Mouse (Mus musculus): Measurements from ENCODE around the gene Ddx11. TPM values are rescaled to one million over a fixed set of nuclear protein-coding genes. Genes with fewer than 3 reads are reported as not detected.

Ddx11 gene
- total RNA-seq, 2 experiments from 2014 or later: 0.89 to 1.1 TPM

Other genes starting within 250 kb of the Ddx11 start
- 10 to 100 TPM; 39.4 to 41.1 TPM for gene Ralbp1, start 237.7 kb upstream of the Ddx11 start, total RNA-seq (2021)
- gene Twsg1, start 172.3 kb upstream of the Ddx11 start, total RNA-seq (2021): 10 to 100 TPM; 73.7 to 75.5 TPM
- 10 to 100 TPM; 23.4 to 27.9 TPM for gene Ankrd12, start 46.4 kb upstream of the Ddx11 start, total RNA-seq (2021)
- 1,000 to 10,000 TPM; 1,205 to 1,266 TPM for gene Ndufv2, start 22.0 kb upstream of the Ddx11 start, total RNA-seq (2021)
- gene Washc1, start 12.0 kb upstream of the Ddx11 start, total RNA-seq (2021): 10 to 100 TPM; 21.6 to 26.7 TPM